Mouse (Mus musculus): ENCODE measurements at regions not wholly inside any gene's neighbourhood (a gene's known extent, or its start where the extent isn't known, plus 50 kb on each side); places are given as distances from the start of the nearest gene placed in this dataset.

DNA sequence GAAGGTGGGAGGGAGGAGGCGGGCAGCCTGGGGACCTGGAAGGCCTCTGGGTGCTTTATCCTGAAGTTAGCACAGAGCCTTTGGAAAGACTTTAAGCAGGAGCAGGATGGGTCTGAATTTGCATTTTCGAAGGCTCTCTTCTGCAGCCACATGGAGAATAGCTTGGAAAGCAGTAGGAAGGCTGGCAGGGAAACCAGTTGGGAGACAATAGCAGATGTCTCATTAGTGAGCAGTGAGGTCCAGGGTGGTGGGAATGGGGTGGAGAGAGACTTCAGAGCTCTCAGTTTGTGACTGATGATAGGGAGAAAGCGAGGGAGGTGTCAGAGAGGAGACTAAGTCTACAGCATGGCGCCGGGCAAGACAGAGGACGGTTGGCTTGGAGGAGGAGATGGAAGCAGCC is 199.1 kb downstream of the Cbln1 start:
- DNase-seq (ENCODE audit: low read depth, low spot score): no peak

- DNase-seq (ENCODE audit: low read depth, low spot score): no peak
These were observed 201.8 kb downstream of the Cbln1 start for GRCm38 (mm10) chr8:87270525-87271187.

DNA sequence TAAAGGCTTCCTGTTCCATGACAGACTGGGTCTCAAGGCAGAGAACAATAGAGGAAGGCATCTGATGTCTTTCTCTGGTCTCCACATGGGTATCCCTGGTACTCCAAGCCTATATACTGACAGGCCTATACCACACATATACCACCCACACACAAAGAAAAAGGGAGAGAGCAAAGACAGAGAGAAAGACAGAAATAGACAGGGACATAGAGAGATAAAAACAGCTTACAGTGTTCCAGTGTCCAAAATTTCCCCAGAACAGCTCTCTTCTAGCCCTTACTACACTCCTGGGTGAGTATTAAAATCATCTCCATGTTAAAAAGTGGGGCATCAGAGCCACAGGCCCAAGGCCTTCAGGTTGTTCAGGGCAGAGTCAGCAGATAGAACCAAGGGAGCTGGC is 204.2 kb downstream of the Cbln1 start:
- DNase-seq (ENCODE audit: low read depth, low spot score): no peak

GRCm38 (mm10) chr8:87264999-87265398 is 207.4 kb downstream of the Cbln1 start:
- no peak for DNase-seq (ENCODE audit: low read depth, low spot score)

- no peak for DNase-seq (ENCODE audit: low read depth, low spot score)
These were observed 212.1 kb downstream of the Cbln1 start for GRCm38 (mm10) chr8:87260305-87260704.

DNA sequence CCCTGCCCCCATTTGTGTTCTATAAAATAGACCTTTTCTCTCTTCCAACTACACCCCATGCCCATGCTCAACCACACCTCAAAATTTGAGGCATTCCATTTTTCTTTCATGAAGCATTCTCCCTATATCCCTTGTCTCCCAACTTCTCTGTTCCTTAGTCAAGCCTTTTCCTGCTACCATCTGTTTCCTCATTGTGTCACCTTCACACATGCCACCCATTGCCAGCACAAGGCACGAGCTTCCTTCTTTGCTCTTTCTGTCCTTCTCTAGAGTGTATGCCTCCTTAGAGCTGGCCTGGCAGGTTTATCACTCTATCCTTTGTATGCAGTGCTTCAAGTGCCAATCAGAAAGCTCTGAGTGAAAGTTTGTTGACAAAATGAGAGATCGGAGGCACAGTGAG is 229.7 kb downstream of the Cbln1 start:
- no peak for DNase-seq (ENCODE audit: low read depth, low spot score)

DNA sequence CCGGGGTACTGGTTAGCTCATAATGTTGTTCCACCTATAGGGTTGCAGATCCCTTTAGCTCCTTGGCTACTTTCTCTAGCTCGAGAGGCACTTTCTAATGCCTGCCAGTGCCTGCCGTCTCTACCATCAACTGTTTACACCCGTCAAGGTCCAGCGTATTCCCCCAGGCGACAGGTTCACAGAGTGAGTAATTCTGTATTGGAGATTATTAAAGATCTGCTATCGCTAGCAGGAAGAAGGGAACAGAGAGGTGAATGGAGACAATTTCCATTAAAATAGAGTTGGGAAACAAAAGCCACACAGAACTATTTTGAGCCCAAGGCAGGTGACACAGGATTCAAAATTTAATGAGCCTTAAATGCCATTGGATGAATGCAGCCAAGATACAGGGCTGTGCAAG is 235.2 kb downstream of the Cbln1 start:
- no peak for DNase-seq (ENCODE audit: low read depth, low spot score)

DNA sequence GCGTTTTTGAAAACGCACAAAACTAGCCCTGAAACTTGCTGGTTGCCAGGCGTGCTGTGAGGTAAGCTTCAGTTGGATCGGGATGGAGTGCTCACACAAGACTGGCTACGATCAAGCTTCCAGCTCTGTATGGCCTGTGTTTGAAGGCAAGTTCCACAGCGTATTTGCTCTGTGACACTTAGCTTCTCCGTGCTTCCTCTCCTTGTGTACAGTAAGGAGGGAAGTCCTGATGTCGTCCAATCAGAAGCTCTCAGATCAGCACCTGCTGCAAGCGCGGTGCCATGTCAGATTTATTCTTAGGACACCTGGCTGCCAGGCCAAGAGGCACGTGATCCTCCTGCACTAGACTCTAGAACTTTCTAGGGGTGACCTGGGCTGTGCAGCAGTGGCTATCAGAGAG is 236.0 kb downstream of the Cbln1 start:
- DNase-seq (ENCODE audit: low read depth, low spot score): no peak

DNA sequence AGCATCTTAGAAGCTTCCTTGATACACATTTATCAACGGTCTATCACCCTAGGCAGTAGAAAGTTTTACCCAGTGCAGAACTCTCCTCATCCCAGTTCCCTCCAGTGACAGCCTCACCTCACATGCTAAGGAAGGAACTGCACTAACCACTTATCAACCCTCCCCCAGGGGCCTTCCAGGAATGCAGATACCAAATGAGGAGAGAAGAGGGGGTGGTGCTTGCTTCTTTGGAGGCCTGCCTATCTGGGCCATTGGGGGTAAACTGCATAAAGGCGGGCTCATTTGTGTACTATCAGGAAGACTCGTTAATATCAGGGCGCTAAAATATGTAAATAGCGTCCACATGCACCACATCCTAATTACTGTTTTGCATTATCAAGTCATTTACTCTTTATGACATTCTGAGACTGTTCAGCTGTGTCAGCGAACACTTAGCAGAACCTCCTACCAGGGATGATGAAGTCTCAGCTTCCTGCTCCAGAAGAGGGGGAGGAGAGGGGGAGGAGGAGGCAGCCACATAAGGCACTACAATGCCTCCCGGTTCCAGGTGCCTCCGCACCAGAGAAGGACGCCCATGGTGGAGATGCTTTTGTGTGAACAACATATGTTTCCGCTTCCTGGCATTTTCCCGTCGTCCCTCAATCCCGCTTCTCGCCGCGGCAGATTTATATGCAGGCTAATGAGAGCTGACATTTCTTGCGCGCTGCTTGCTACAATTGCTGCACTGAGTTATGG is 236.9 kb downstream of the Cbln1 start:
- no peak for DNase-seq (ENCODE audit: low read depth, low spot score)

GRCm38 (mm10) chr8:87234336-87234735 is 238.1 kb downstream of the Cbln1 start:
- DNase-seq (ENCODE audit: low read depth, low spot score): no peak

- DNase-seq (ENCODE audit: low read depth, low spot score): no peak
These were observed 238.5 kb downstream of the Cbln1 start for GRCm38 (mm10) chr8:87233805-87234331.

DNA sequence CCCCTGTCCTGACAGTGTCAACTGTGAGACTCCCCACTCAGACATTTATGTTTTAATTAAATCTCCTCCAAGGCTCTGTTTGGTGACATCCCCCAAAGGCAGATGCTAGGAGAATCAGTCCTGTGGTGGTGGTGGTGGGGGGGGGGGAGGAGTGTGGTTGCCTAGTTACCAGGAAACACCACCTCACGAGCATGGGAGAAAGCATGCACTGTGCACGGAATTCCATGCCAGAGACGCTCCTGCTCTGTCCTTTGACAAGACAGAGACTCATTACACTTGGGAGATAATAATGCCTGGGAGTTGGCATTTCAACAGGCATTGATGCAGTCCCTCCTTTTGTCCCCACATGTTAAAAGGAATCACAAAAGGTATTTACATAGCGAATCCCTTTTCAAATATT is 240.6 kb downstream of the Cbln1 start:
- no peak for DNase-seq (ENCODE audit: low read depth, low spot score)

DNA sequence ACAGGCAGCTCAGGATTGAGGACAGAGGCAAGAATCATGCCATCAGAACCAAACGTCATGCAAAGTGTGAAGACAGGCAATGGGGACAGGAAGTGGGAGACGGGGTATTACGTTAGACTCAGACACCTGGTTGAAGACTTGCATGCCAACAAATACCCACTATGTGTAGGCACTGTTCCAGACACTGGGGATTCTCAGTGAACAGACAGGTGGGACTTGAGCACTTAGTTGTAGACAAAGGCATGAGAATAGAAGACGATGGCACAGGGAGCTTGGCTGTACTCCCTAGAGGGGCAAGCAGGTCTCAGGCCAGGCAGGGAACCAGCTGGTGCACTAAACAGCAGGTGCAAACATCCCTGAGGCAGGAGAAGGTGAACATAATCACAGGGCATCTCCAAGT is 242.3 kb downstream of the Cbln1 start:
- DNase-seq (ENCODE audit: low read depth, low spot score): no peak

- no peak for DNase-seq (ENCODE audit: low read depth, low spot score)
These were observed 243.2 kb downstream of the Cbln1 start for GRCm38 (mm10) chr8:87229182-87229581.

DNA sequence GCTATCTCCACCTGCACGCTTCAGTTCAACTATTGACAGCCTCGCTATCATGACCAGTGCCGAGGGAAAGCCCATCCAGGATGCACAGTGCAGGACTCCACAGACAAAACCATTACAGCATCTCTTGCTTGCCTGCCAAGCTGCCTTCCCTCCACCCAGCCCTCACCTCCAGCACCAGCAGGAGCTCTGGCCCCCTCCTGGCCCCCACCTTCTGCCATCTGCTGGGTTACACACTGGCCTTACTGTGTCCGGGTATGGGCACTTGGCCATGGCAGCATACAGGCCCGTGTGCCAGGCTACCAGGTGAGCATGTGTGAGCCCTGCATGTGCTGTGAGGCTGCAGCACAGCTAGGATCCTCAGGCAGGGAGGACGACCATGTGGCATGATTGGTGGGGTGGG is 243.6 kb downstream of the Cbln1 start:
- no peak for DNase-seq (ENCODE audit: low read depth, low spot score)

GRCm38 (mm10) chr8:87225504-87226425 is 246.6 kb downstream of the Cbln1 start:
- DNase-seq (ENCODE audit: low read depth, low spot score): no peak

DNA sequence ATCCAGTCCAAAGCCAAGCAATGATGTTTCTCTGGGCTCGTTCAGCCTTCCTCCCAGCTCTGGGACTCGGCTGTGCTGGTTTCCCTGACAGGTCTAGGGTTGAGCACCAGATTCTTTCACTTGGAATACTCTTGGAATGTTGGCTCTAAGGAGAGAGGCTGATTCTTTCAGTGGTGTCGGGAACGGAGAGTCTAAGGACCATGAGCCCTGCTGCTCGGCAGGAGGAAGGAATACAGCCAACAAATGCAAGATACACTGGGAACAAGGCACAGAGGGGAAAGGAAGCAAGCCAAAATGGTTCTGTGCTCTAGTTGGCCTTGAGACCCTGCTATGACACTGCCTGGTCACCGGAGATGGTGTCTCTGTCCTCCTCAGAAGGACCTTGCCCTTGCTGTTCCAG is 251.8 kb downstream of the Cbln1 start:
- no peak for DNase-seq (ENCODE audit: low read depth, low spot score)

- no peak for DNase-seq (ENCODE audit: low read depth, low spot score)
These were observed 253.4 kb downstream of the Cbln1 start for GRCm38 (mm10) chr8:87218956-87219482.

DNA sequence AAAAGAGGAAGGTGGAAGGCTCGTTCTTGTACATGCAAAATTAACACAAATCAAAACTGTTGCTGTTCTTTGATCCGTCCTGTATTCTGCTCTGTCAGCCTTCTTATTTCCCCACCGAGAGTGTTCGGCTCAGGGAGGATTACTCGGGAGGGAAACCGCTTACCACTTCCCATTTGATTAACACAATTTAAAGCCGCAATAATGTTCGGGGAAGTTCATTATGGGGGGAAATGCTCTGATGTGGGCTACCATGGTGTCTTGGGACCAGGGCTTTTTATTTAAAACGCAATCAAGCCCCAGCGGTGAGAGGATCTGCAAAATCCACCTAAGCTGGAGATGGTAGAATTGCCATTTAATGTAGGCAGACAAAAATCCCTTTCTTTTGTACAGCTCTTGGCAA is 257.4 kb downstream of the Cbln1 start:
- DNase-seq (ENCODE audit: low read depth, low spot score): no peak

GRCm38 (mm10) chr8:87210546-87210945 is 261.9 kb downstream of the Cbln1 start:
- no peak for DNase-seq (ENCODE audit: low read depth, low spot score)

DNA sequence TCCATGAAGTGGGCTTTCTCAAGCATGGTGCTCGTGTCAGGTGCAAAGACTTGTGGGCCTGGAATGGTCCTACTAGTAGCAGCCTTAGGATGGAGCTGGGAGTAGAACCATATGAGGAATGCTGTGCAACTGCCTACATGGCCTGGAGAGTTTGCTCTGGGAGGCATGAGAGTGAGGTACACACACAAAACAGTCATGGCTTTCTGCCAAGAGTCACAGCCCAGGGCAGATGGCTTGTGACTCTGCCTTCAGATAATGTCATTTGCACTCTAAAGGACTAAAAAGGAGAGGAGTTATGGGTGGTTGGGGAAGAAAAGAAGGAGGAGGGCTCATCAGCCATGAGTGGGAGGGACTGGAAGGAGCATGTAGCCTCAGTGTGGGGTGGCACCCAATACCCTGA is 263.1 kb downstream of the Cbln1 start:
- DNase-seq (ENCODE audit: low read depth, low spot score): no peak

- DNase-seq (ENCODE audit: low read depth, low spot score): no peak
These were observed 264.4 kb downstream of the Cbln1 start for GRCm38 (mm10) chr8:87208036-87208435.
